Mouse (Mus musculus) limb, embryonic 14.5 days (tissue): ENCODE measurements around the gene Sv2c. TPM values are rescaled to one million over a fixed set of nuclear protein-coding genes. Genes with fewer than 3 reads are reported as not detected.
A peak's percentile ranks its signal among the peaks of the same experiment; 100 is the strongest.
"Not testable (repeated sequence)": the region's sequence is repeated elsewhere in the genome, so short reads cannot be mapped to it uniquely, and the experiment has no call there.

Source experiments
- ATAC-seq: fragments of 200-750 bp; cut with Nextera tagmentation; 2 replicates; pipeline ENCODE4 v1.8.0; 2017; ENCODE audit warnings: low read depth, moderate number of reproducible peaks, moderate TSS enrichment; ENCODE audit not compliant: low FRiP score
- DNase-seq: peaks from one replicate; pipeline ENCODE4 v3.0.0-alpha.2; 2015; ENCODE audit warnings: low spot score
- H3K27ac ChIP-seq: fragments of 300-500 bp; sonication (generic); replicated peaks from 2 replicates; pipeline ENCODE4 v1.5.1; 2014; ENCODE audit warnings: low read depth, mild to moderate bottlenecking, low read length, moderate library complexity, mixed read lengths
- H3K27me3 ChIP-seq: fragments of 300-500 bp; sonication (generic); 2 replicates; pipeline ENCODE4 v1.6.1; 2014; ENCODE audit warnings: low read length, mixed read lengths; ENCODE audit not compliant: control insufficient read depth, insufficient read depth
- H3K36me3 ChIP-seq: fragments of 300-500 bp; sonication (generic); 2 replicates; pipeline ENCODE4 v1.6.1; 2014; ENCODE audit warnings: mild to moderate bottlenecking, low read length, moderate library complexity, mixed read lengths; ENCODE audit not compliant: control insufficient read depth, insufficient read depth
- H3K4me1 ChIP-seq: fragments of 300-500 bp; sonication (generic); 2 replicates; pipeline ENCODE4 v1.6.1; 2014; ENCODE audit warnings: antibody characterized with exemption, low read length, mixed read lengths; ENCODE audit not compliant: control insufficient read depth, insufficient read depth
- H3K4me2 ChIP-seq: fragments of 300-500 bp; sonication (generic); replicated peaks from 2 replicates; pipeline ENCODE4 v1.6.1; 2014; ENCODE audit warnings: low read depth, mild to moderate bottlenecking, low read length, moderate library complexity; ENCODE audit not compliant: severe bottlenecking
- H3K4me3 ChIP-seq: fragments of 300-500 bp; sonication (generic); replicated peaks from 2 replicates; pipeline ENCODE4 v1.5.1; 2014; ENCODE audit warnings: low read length
- H3K9ac ChIP-seq: fragments of 300-500 bp; sonication (generic); 2 replicates; pipeline ENCODE4 v1.6.1; 2014; ENCODE audit warnings: mild to moderate bottlenecking, low read depth, low read length, moderate library complexity; ENCODE audit not compliant: severe bottlenecking
- H3K9me3 ChIP-seq: fragments of 300-500 bp; sonication (generic); 2 replicates; pipeline ENCODE4 v1.6.1; 2016; ENCODE audit warnings: low read length; ENCODE audit not compliant: control insufficient read depth
- POLR2A ChIP-seq: fragments of 200-500 bp; IDR thresholded peaks from 2 replicates; pipeline ENCODE4 v1.8.0; 2012; ENCODE audit warnings: inconsistent platforms, mild to moderate bottlenecking, moderate library complexity, borderline replicate concordance; ENCODE audit not compliant: insufficient read depth, insufficient read length; ENCODE audit errors: extremely low read depth
- WGBS: fragments of 180-500 bp; shearing (Covaris S2); extraction: QIAGEN DNeasy Blood & Tissue Kit; methylation state at CpG from one replicate; pipeline ENCODE4 v1.1.7; 2014; 5-methylcytosine and 5-hydroxymethylcytosine counted together
- polyA plus RNA-seq, 2 experiments: library from polyadenylated mRNA; depleted of rRNA in 1 of 2; stranded (reverse) in 1 of 2; unstranded in 1 of 2; fragments of >200 nt; fragmentation: Nextera tagmentation in 1 of 2; extraction: Ambion mirVana in 1 of 2; gene quantifications; 2 replicates each; pipeline versions ENCODE4 v1.2.1 to v1.2.3; 2012 to 2014

The Sv2c gene
- polyA plus RNA-seq, 2 experiments = 1.3 to 1.5 TPM

DNA sequence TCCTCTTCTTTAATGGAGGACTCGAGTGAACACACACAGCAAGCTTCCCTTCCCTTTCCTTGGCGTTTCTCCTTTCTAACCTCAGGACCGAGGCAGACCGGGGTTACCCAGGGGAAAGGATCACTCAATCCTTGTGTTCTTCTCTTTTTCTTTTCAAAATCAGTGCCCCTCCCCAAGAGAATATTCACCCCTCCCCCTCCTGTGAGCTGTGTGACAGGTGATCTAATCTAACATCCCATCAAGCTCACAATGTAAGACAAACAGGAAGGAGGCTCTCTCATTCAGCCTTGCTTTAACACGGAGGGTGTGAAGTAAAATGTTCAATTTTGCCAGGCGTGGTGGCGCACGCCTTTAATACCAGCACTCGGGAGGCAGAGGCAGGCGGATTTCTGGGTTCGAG, 158.3 kb downstream of the Sv2c start:
- Histone ChIP-seq H3K4me2 (no peak overlapping the region), H3K27me3 (no peaks in the 10 kb centered on the region), H3K4me1 (no peaks in the 10 kb centered on the region), H3K36me3 (no peaks in the 10 kb centered on the region), H3K4me3 (no peak overlapping the region), H3K27ac (no peak overlapping the region), H3K9ac (no peak overlapping the region), H3K9me3 (no peaks in the 10 kb centered on the region)
- DNase-seq (no peak), ATAC-seq (no peak)
- TF ChIP-seq POLR2A = no peak
- WGBS = 88% methylated on average over 11 of the region's 11 CpGs

DNA sequence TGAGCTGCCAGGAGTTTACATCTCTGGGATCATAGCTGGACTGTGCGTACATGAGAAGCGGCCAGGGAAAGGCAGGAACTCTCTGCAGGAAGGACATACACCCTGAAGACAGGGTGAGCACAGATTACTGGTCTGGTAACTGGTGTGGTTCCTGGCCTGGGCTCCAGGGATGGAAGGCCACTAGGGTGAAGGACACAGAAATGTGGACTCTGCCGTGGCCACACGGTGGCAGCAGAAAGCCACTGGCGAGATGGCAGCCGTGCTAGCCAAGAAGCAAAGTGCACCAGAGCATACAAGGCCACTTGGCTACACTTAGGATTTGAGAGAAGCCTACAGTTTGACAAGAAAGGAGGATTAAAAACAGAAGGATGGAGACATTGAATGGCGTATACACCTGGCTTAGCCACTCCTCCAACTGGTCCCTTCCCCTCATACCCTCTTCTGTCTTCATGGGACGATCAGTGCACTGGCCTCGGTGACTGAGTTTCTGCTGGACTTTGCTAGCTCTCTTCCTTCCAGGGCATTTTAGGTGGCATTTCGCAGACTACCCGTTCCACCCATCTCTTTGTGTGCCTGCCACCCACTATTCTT, 158.9 kb downstream of the Sv2c start:
- no peaks in the 10 kb centered on the region for H3K27me3 ChIP-seq
- DNase-seq (peak; percentile 52), ATAC-seq (peak; percentile 68; the same call in 1 of the 2 replicates)
- TF ChIP-seq POLR2A = no peak
- H3K9ac ChIP-seq = no peak overlapping the region
- no peaks in the 10 kb centered on the region for H3K36me3 ChIP-seq
- no peak overlapping the region for H3K4me2 ChIP-seq
- no peaks in the 10 kb centered on the region for H3K9me3 ChIP-seq
- no peak overlapping the region for H3K4me3 ChIP-seq
- H3K27ac ChIP-seq = no peak overlapping the region
- H3K4me1 ChIP-seq = no peaks in the 10 kb centered on the region
- WGBS = 56% methylated on average over 11 of the region's 11 CpGs

DNA sequence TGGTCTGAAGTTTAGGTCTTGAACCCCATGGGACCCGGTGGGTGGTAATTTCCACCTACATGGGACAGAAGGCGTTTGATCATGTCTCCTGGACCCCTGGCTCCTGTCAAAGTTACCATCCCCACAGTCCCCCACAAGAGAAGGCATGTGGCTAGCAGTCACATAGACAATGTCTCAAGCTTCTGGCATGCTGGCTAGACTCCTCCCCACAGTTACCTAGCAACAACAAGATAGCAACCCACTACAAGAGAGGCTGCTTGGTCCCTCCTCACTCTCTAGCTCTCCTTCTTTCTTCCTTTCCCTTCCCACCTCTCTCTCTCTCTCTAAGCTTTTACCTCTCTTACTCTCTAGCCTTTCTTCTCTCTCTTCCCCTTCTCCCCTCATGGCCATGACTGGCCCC, 164.3 kb downstream of the Sv2c start:
- ATAC-seq, H3K9ac ChIP-seq, H3K4me1 ChIP-seq, H3K9me3 ChIP-seq, DNase-seq, H3K36me3 ChIP-seq, H3K27ac ChIP-seq, H3K27me3 ChIP-seq, H3K4me3 ChIP-seq, H3K4me2 ChIP-seq: not testable (repeated sequence)
- WGBS = 75% methylated on average over 2 of the region's 2 CpGs

DNA sequence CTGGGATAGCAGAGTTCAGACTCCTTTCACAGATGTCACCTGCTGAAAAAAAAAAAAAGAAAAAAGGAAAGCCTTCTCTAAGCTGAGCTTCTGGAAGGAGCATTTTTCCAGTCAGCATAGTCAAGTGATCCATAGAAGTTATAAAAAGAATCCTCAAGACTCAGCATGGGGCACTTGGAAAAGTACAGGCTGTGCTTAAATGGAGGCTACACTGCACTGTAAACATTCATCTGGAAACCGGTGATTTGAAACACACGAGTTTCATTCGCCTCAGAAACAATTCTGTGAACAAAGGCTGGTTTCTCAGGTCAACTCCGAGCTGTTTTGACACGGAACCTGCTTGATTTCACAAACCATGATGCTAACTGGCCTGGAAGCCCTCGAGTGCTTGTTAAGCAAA, 165.6 kb downstream of the Sv2c start:
- no peak for DNase-seq
- no peak overlapping the region for H3K9ac ChIP-seq
- H3K9me3 ChIP-seq = no peaks in the 10 kb centered on the region
- H3K4me3 ChIP-seq = no peak overlapping the region
- H3K27me3 ChIP-seq = no peaks in the 10 kb centered on the region
- no peaks in the 10 kb centered on the region for H3K36me3 ChIP-seq
- no peak overlapping the region for H3K4me2 ChIP-seq
- H3K4me1 ChIP-seq = peaks cover 7% of the 10 kb centered on the region; the same call in 1 of the 2 replicates
- 63% methylated on average over 6 of the region's 6 CpGs for WGBS
- TF ChIP-seq POLR2A = no peak
- no peak overlapping the region for H3K27ac ChIP-seq
- no peak for ATAC-seq

DNA sequence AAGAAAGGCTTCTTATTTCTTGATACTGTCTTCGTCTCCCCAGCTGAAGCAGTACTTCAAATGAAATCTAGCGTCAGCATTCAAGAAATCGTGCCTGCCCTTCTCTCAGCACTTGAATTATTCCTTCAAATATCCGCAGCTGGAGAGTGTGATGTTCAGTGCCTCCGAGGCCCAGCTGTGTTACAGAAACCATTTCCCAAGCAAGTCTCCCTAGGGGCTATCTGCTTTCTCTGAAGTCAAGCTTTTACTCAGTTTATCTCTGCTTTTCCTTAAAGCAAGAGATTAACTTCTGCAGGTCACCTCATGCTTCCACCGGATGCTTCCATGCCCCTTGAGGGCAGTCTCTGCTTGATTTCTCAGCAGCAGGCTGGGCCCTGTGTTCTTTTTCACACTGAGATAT, 166.8 kb downstream of the Sv2c start:
- no peak overlapping the region for H3K9ac ChIP-seq
- ATAC-seq = no peak
- H3K36me3 ChIP-seq = no peaks in the 10 kb centered on the region
- H3K4me3 ChIP-seq = no peak overlapping the region
- no peaks in the 10 kb centered on the region for H3K27me3 ChIP-seq
- H3K9me3 ChIP-seq = no peaks in the 10 kb centered on the region
- TF ChIP-seq POLR2A = no peak
- no peak overlapping the region for H3K27ac ChIP-seq
- H3K4me1 ChIP-seq = peaks cover 9% of the 10 kb centered on the region; the same call in 1 of the 2 replicates
- no peak overlapping the region for H3K4me2 ChIP-seq
- 55% methylated on average over 6 of the region's 6 CpGs for WGBS
- DNase-seq = no peak

DNA sequence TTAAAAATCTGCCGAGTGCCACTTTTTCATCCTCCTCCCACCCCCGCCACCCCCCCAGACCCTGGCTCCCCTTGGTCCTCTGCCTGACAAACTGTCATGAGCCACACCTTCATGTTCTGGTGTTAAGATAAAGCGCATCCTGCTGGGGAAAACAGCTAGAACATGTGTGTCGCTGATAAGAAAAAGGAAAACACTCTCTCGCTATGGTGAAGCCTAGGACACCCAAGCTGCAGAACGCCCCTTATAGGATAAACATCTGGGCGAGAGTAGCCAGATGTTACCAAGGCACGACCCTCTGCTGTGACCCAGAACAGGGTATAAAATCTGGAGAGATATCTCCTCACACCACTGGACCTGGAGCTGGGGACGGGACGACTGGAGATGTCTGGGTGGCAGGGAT, 167.2 kb downstream of the Sv2c start:
- ATAC-seq = no peak
- 63% methylated on average over 10 of the region's 10 CpGs for WGBS
- H3K9ac ChIP-seq = no peak overlapping the region
- no peaks in the 10 kb centered on the region for H3K27me3 ChIP-seq
- H3K9me3 ChIP-seq = no peaks in the 10 kb centered on the region
- no peak for TF ChIP-seq POLR2A
- H3K27ac ChIP-seq = no peak overlapping the region
- no peak overlapping the region for H3K4me2 ChIP-seq
- DNase-seq = no peak
- H3K4me3 ChIP-seq = no peak overlapping the region
- no peaks in the 10 kb centered on the region for H3K36me3 ChIP-seq
- peaks cover 13% of the 10 kb centered on the region; the same call in 1 of the 2 replicates for H3K4me1 ChIP-seq
